Mouse (Mus musculus) E14TG2a.4 (cell line): ENCODE data around the gene Gm20388.
"Not testable (repeated sequence)": the region's sequence is repeated elsewhere in the genome, so short reads cannot be mapped to it uniquely, and the experiment has no call there.

Source experiments
- H3K27me3 ChIP-seq: 2 replicates; pipeline ENCODE4 v1.6.1; 2014; ENCODE audit warnings: low read length, control low read depth; ENCODE audit not compliant: insufficient read depth
- H3K36me3 ChIP-seq: 2 replicates; pipeline ENCODE4 v1.6.1; 2014; ENCODE audit warnings: low read length, control low read depth; ENCODE audit not compliant: insufficient read depth
- H3K4me1 ChIP-seq: replicated peaks from 2 replicates; pipeline ENCODE4 v1.6.1; 2014; ENCODE audit warnings: low read depth, low read length, control low read depth
- H3K4me3 ChIP-seq: replicated peaks from 2 replicates; pipeline ENCODE4 v1.5.1; 2014; ENCODE audit warnings: mild to moderate bottlenecking, low read length
- H3K9me3 ChIP-seq: 2 replicates; pipeline ENCODE4 v1.6.1; 2014; ENCODE audit warnings: low read length, control low read depth
- CTCF ChIP-seq: conservative IDR thresholded peaks from 2 replicates; pipeline ENCODE4 v1.5.1; 2014; ENCODE audit warnings: low read length
- NANOG ChIP-seq: IDR thresholded peaks from 2 replicates; pipeline ENCODE4 v1.6.1; 2014; ENCODE audit warnings: borderline replicate concordance, low read length, mixed read lengths
- POU5F1 ChIP-seq: IDR thresholded peaks from 2 replicates; pipeline ENCODE4 v1.6.1; 2014; ENCODE audit warnings: low read length, borderline replicate concordance

Gene Gm20388

DNA sequence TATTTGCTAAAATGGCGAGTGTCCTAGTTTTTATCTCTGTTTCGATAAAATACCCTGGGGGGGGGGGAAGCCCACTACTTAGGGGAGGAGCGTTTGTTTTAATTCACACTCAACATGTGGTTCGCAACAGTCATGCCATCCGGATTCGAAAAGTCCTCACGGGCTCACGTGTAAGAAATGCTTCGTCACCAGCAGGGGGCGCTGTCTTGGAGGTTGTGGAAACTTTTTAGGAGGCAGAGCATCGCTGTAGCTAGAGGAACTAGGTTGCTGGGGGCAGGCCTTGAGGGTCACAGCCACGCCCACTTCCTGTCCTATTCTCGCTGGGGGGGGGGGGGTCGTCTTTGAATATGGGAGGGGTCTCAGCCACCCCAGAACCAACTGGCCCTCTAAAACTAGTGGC is 1514.0 kb downstream of the Gm20388 start:
- 0 out of 2 replicates have a peak, but pooled peaks cover 3% of the 10 kb centered on the region for H3K4me1 ChIP-seq
- no peaks in the 10 kb centered on the region for H3K27me3 ChIP-seq
- no peaks in the 10 kb centered on the region for H3K9me3 ChIP-seq
- TF ChIP-seq CTCF (peak; percentile 43), POU5F1 (no peak)
- no peaks in the 10 kb centered on the region for H3K36me3 ChIP-seq
- H3K4me3 ChIP-seq = no peak overlapping the region

DNA sequence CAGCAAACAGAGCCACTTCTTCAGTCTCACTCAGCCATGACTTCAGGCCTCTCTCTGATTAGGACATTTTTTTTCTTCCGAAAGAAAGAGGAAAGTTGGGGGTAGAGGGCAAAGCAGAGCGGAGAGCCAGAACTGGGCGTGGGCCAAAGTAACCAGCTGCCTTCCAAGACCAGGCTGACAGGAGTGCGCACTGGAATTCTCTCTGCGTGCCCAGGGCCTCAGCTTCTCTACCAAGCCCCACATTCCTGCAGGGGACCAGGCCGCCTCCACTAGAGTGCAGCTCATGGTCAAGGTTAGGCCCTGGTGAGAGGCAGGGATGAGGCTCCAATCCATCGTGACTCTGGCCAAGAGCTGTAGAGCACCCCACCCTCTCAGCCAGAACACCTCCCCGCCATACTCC is 1520.9 kb downstream of the Gm20388 start:
- H3K9me3 ChIP-seq = no peaks in the 10 kb centered on the region
- no peak for TF ChIP-seq NANOG
- no peak for TF ChIP-seq POU5F1
- TF ChIP-seq CTCF = no peak
- H3K4me3 ChIP-seq = no peak overlapping the region
- H3K27me3 ChIP-seq = peaks cover 20% of the 10 kb centered on the region
- no peaks in the 10 kb centered on the region for H3K36me3 ChIP-seq
- H3K4me1 ChIP-seq = peaks cover 34% of the 10 kb centered on the region

DNA sequence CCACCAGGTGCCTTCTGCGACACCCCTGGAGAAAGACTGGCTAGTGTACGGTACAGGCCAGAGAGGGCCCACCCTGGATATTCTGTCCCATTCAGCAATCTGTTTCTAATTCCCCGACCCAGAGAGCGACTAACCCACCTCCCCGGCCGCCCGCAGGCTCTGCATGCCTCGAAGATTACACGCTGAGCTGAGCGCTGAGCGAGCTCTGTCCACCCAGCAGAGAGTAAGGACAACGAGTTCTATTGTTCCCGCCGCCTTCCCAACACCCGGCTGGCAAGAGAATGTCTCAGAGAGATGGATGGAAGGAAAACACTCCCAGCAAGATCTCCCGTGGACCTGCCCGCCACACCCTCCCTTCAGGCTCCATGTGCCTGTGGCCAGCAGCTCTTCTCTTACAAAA is 1522.8 kb downstream of the Gm20388 start:
- no peaks in the 10 kb centered on the region for H3K36me3 ChIP-seq
- H3K4me3 ChIP-seq = no peak overlapping the region
- H3K9me3 ChIP-seq = no peaks in the 10 kb centered on the region
- peaks cover 50% of the 10 kb centered on the region for H3K4me1 ChIP-seq
- H3K27me3 ChIP-seq = peaks cover 20% of the 10 kb centered on the region
- TF ChIP-seq NANOG (no peak), CTCF (no peak), POU5F1 (no peak)

DNA sequence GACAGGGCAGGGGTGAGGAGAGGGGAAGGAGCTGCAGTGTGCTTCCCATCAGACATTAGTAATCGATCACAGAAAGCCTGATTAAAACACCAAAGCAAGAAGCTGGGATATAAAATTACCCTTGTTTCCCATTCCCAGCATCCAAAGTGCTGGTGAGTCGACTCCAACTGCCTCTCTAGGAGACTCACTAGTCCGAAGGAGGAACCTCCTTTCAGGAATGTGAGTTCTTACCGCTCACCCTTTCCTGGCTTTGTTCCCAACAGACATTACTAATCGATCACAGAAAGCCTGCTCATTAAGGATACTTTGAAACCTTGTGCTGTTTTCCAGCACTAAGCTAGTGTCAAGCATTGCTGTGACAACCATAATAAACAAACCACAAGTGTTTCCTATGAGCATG is 1526.0 kb downstream of the Gm20388 start:
- Histone ChIP-seq H3K36me3 (no peaks in the 10 kb centered on the region), H3K4me1 (peaks cover 44% of the 10 kb centered on the region), H3K9me3 (no peaks in the 10 kb centered on the region), H3K27me3 (peaks cover 20% of the 10 kb centered on the region), H3K4me3 (peak overlapping the region; percentile 59)
- no peak for TF ChIP-seq NANOG
- TF ChIP-seq POU5F1 = no peak
- no peak for TF ChIP-seq CTCF

DNA sequence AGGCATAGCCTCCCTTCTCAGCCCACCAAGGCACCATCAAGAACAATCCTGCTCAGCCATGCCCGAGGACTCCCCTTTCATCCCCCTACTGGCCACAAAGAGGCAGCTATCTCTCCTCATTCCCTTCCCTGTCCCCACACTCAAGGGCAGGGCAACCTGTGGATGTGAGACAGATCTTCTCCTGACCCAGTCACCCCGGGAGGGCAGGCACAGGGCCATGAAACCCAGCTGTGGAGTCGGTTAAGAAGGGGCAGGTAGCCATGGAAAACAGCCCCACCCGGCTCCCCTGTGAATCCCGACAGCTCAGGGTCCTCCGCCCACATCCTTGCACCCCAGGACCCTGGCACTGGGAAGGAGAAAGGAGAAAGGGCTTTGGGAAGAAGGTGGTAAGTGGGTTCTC is 1526.9 kb downstream of the Gm20388 start:
- Histone ChIP-seq H3K4me3 (no peak overlapping the region), H3K4me1 (peaks cover 40% of the 10 kb centered on the region), H3K27me3 (peaks cover 20% of the 10 kb centered on the region), H3K36me3 (no peaks in the 10 kb centered on the region), H3K9me3 (no peaks in the 10 kb centered on the region)
- no peak for TF ChIP-seq POU5F1
- TF ChIP-seq CTCF = no peak
- TF ChIP-seq NANOG = no peak

DNA sequence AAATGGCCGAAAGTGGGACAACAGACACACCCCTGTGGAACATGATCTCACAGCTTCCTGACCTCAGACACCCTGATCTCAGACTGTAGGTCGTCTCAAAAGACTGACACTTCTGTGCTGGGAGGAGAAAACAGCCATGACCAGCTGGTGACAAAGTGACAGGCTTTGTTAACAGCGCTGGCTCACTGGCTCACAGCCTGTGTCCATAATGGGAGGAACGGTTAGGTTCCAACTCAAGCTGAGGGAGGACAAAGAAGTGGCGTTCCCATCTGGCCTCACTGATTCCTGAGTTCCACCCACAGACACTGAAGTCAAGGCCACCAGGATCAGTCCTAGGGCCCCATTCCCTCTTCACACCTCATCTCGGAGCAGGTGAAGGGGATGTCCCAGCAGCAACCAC is 1527.5 kb downstream of the Gm20388 start:
- H3K4me3 ChIP-seq = no peak overlapping the region
- peaks cover 38% of the 10 kb centered on the region for H3K4me1 ChIP-seq
- TF ChIP-seq CTCF = no peak
- no peak for TF ChIP-seq POU5F1
- no peak for TF ChIP-seq NANOG
- H3K27me3 ChIP-seq = peaks cover 14% of the 10 kb centered on the region
- H3K9me3 ChIP-seq = no peaks in the 10 kb centered on the region
- H3K36me3 ChIP-seq = no peaks in the 10 kb centered on the region

DNA sequence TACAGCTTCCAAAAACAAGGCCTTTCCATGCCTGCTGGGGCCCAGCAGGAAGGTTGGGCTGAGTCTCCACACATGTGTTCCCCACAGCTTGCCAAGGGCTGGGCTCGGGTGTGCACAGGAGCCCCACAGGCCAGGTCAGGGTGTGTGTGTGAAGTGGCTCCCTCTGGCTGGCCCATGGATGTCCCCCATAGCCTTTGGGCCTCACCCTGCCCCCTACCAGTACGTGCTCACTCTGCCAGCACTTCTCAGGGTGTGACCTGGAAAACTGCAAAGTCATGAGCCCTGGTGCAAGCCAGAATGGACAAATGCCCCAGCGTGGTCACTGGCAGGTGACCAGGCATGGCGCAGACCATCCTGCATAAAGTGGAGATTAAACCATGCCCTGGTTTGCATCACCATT is 1528.7 kb downstream of the Gm20388 start:
- H3K4me3 ChIP-seq = no peak overlapping the region
- H3K9me3 ChIP-seq = no peaks in the 10 kb centered on the region
- TF ChIP-seq NANOG = no peak
- TF ChIP-seq CTCF = no peak
- TF ChIP-seq POU5F1 = no peak
- H3K4me1 ChIP-seq = peaks cover 34% of the 10 kb centered on the region
- H3K36me3 ChIP-seq = no peaks in the 10 kb centered on the region
- H3K27me3 ChIP-seq = peaks cover 3% of the 10 kb centered on the region

DNA sequence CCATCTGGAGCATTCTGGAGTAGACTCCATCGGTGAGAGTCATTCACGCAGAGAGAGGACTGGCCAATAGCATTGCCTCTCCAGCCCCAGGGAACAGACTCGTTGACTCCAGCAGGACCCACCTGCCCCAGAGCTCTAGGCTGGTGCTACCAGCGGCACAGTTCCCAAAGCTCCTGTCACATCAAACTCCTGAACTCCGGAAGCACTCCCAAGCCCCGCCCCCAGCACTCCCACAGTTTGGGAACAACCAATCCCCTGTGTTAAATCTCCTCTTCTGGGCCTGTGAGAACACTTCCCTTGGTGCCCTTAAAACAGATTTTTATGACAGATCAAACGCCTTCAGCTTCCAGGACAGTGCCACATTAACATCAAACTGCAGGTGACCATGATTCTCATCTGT is 1532.7 kb downstream of the Gm20388 start:
- H3K9me3 ChIP-seq = no peaks in the 10 kb centered on the region
- peaks cover 4% of the 10 kb centered on the region; the same call in 1 of the 2 replicates for H3K27me3 ChIP-seq
- no peaks in the 10 kb centered on the region for H3K36me3 ChIP-seq
- TF ChIP-seq CTCF (no peak), NANOG (no peak), POU5F1 (no peak)
- H3K4me1 ChIP-seq = peaks cover 17% of the 10 kb centered on the region
- H3K4me3 ChIP-seq = no peak overlapping the region

DNA sequence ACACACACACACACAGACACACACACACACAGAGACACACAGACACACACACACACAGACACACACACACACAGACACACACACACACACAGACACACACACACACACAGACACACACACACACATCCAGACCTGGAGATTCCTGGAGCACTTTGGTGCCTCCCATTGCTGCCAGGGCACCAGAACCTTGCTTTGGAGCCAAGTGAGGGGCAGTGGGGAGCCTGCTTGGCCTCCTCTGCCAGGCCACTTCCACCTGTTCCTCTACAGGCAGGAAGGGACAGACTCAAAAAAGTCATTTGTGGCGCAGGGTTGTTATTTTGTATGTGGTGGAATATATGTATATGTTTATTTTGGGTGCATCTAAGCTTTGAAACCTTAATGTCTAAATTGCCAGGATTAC is 1533.9 kb downstream of the Gm20388 start:
- not testable (repeated sequence) for H3K36me3 ChIP-seq, H3K9me3 ChIP-seq, H3K4me3 ChIP-seq, H3K27me3 ChIP-seq
- peaks cover 16% of the 10 kb centered on the region for H3K4me1 ChIP-seq
